Mouse (Mus musculus): ENCODE results near the gene Gm11096.

DNA sequence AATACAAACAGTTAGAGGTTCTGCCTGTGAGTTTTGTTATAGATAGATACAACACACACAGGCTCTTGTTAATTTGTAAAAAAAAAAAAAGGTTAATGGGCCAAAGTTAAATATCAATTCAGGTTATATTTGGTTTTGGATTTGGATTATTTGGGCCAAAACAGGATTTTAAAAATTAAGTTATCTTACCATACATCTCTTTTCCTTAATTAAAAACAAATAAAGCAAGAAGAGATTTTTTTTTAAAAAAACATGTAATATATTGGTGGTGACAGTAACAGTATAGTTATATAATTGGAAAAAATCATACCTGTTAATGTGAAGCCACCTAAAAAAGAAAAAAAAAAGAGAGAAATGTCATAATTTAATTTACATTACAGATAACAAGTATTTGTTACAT is at the start of gene Gm11096:
- TF ChIP-seq CTCF (IDR thresholded peaks at IDR 0.05; ENCODE audit: low read depth), result no peak
- TF ChIP-seq EP300 (IDR thresholded peaks at IDR 0.05; ENCODE audit: low read depth), result no peak

Measured in liver, postnatal 0 days (tissue).